Comparison of ENCODE assay signal across 23 mouse cellular contexts in genomic region chr1:135100400-135100799, GRCm38 (mm10). TPM values are rescaled to one million over a fixed set of nuclear protein-coding genes. Genes with fewer than 3 reads are reported as not detected.
DNase-seq lines count a peak whose midpoint lies in the region; ATAC-seq and TF ChIP-seq lines count a peak whose summit lies in the region.
"Had no signal": no experiment of that assay in that cellular context is flagged by ENCODE, and none has a peak within 500 bp of the region (broad histone marks: within the 10 kb centered on the region; RNA-seq: fewer than 3 reads in every experiment).

No protein-coding gene starts in this region.

- TF ChIP-seq POLR2A in MEL (IDR thresholded peaks at IDR 0.05; ENCODE audit: control insufficient read depth in 1 of 2, insufficient read depth in 1 of 2, low read depth in 1 of 2, low read length in 2 of 2, poor library complexity in 1 of 2): no peak
- TF ChIP-seq POLR2A in olfactory bulb, adult 2 months (IDR thresholded peaks at IDR 0.05; ENCODE audit: insufficient read depth, low read depth, low read length): no peak; the same call in 1 of the 2 replicates

- TF ChIP-seq RAD21 in MEL (IDR thresholded peaks at IDR 0.05; ENCODE audit: low read depth, low read length): no peak

- no peaks in the 10 kb centered on the region for H3K36me3 ChIP-seq in embryonic facial prominence, embryonic 12.5 days
- H3K36me3 ChIP-seq in embryonic facial prominence, embryonic 10.5 days (replicated peaks): no peaks in the 10 kb centered on the region
- 0 out of 4 replicates have a peak, but pooled peaks cover 0 to under 1% of the 10 kb centered on the region in 2 experiments for H3K36me3 ChIP-seq in MEL (ENCODE audit: control insufficient read depth in 1 of 2, insufficient read depth in 2 of 2, low read length in 2 of 2)
- no peaks in the 10 kb centered on the region for H3K36me3 ChIP-seq in embryonic facial prominence, embryonic 13.5 days
- H3K36me3 ChIP-seq: embryonic facial prominence, embryonic 15.5 days; hindbrain, embryonic 10.5 days; hindbrain, embryonic 13.5 days; intestine, embryonic 15.5 days had no signal

- ATAC-seq in embryonic facial prominence, embryonic 12.5 days (ENCODE audit: insufficient number of reproducible peaks, insufficient read depth, low FRiP score, low TSS enrichment): no peak
- no peak for ATAC-seq in embryonic facial prominence, embryonic 13.5 days (ENCODE audit: insufficient number of reproducible peaks, insufficient read depth, low FRiP score, low TSS enrichment, low read depth)
- ATAC-seq: forebrain, embryonic 14.5 days; forebrain, postnatal 0 days; hindbrain, embryonic 16.5 days; intestine, embryonic 15.5 days; Patski had no signal

- no peak for DNase-seq in embryonic facial prominence, embryonic 10.5 days (ENCODE audit: low spot score)
- DNase-seq in MEL (ENCODE audit: low read depth, low spot score): peak; percentile 38
- no peak for DNase-seq in cerebellum, adult 9-10 months
- no peak for DNase-seq in heart, postnatal 36 days
- DNase-seq: adrenal gland, postnatal 10 days; adrenal gland, postnatal 36 days; cerebellum, adult 11 months; cerebellum, adult 8-10 months; forebrain, postnatal 0 days; gastrocnemius, postnatal 10 days; gastrocnemius, postnatal 36 days; heart, adult 11 months had no signal

- TF ChIP-seq CTCF in MEL (IDR thresholded peaks at IDR 0.05 in 2 of 3, conservative IDR thresholded peaks at IDR 0.05 in 1 of 3; ENCODE audit: control insufficient read depth in 1 of 3, insufficient read depth in 1 of 3, low read depth in 2 of 3, low read length in 3 of 3, poor library complexity in 1 of 3, severe bottlenecking in 1 of 3): no peak
- no peak for TF ChIP-seq CTCF in olfactory bulb, adult 2 months (IDR thresholded peaks at IDR 0.05; ENCODE audit: insufficient read depth, low read depth, low read length)

- H3K9ac ChIP-seq in embryonic facial prominence, embryonic 12.5 days: 0 out of 2 replicates have a peak overlapping the region, but pooled peaks have one; percentile 30
- H3K9ac ChIP-seq in MEL (ENCODE audit: control insufficient read depth, low read depth, low read length, poor library complexity, severe bottlenecking): peak overlapping the region; percentile 51
- H3K9ac ChIP-seq in embryonic facial prominence, embryonic 13.5 days: no peak overlapping the region
- H3K9ac ChIP-seq: embryonic facial prominence, embryonic 15.5 days; forebrain, postnatal 0 days; hindbrain, embryonic 13.5 days; intestine, embryonic 15.5 days had no signal

- intact Hi-C loops in heart, postnatal 36 days (cut with DNase I): loop anchor here (5.0 kb wide), 1 partner anchor 93 kb away; no protein-coding TSS in a partner anchor

- no peak overlapping the region for H3K27ac ChIP-seq in embryonic facial prominence, embryonic 12.5 days
- no peak overlapping the region for H3K27ac ChIP-seq in embryonic facial prominence, embryonic 10.5 days (replicated peaks)
- no peak overlapping the region for H3K27ac ChIP-seq in MEL (ENCODE audit: control insufficient read depth, low read depth, low read length)
- no peak overlapping the region for H3K27ac ChIP-seq in embryonic facial prominence, embryonic 13.5 days
- peak overlapping the region; percentile 26; the same call in 1 of the 2 replicates for H3K27ac ChIP-seq in olfactory bulb, adult 2 months (ENCODE audit: insufficient read depth, low read depth, low read length)
- H3K27ac ChIP-seq: embryonic facial prominence, embryonic 15.5 days; hindbrain, embryonic 10.5 days; hindbrain, embryonic 13.5 days; intestine, embryonic 15.5 days had no signal

- H3K4me3 ChIP-seq in embryonic facial prominence, embryonic 12.5 days: no peak overlapping the region
- no peak overlapping the region for H3K4me3 ChIP-seq in embryonic facial prominence, embryonic 10.5 days
- peak overlapping the region; percentile 28 to 42; a peak in 3 of 4 replicates for H3K4me3 ChIP-seq in MEL (ENCODE audit: control insufficient read depth in 1 of 2, insufficient read depth in 1 of 2, low read depth in 2 of 2, low read length in 2 of 2)
- no peak overlapping the region for H3K4me3 ChIP-seq in embryonic facial prominence, embryonic 13.5 days
- H3K4me3 ChIP-seq in olfactory bulb, adult 2 months (ENCODE audit: insufficient read depth, low read depth, low read length): peak overlapping the region; percentile 21
- H3K4me3 ChIP-seq: embryonic facial prominence, embryonic 15.5 days; hindbrain, embryonic 10.5 days; hindbrain, embryonic 13.5 days; intestine, embryonic 15.5 days had no signal

- no peak overlapping the region for H3K4me2 ChIP-seq in embryonic facial prominence, embryonic 12.5 days (replicated peaks)
- peak overlapping the region; percentile 20; the same call in 1 of the 2 replicates for H3K4me2 ChIP-seq in embryonic facial prominence, embryonic 13.5 days
- H3K4me2 ChIP-seq: embryonic facial prominence, embryonic 15.5 days; heart, embryonic 11.5 days; hindbrain, embryonic 13.5 days; intestine, embryonic 15.5 days had no signal

- H3K9me3 ChIP-seq in embryonic facial prominence, embryonic 12.5 days: no peaks in the 10 kb centered on the region
- H3K9me3 ChIP-seq in embryonic facial prominence, embryonic 10.5 days: no peaks in the 10 kb centered on the region
- H3K9me3 ChIP-seq in MEL (replicated peaks; ENCODE audit: insufficient read depth, low read length): no peaks in the 10 kb centered on the region
- no peaks in the 10 kb centered on the region for H3K9me3 ChIP-seq in embryonic facial prominence, embryonic 13.5 days
- H3K9me3 ChIP-seq: embryonic facial prominence, embryonic 15.5 days; hindbrain, embryonic 10.5 days; hindbrain, embryonic 13.5 days; intestine, embryonic 15.5 days had no signal

- TF ChIP-seq EP300 in MEL (IDR thresholded peaks at IDR 0.05; ENCODE audit: low read depth in 1 of 2, low read length in 2 of 2): no peak

- WGBS in embryonic facial prominence, embryonic 12.5 days: 49% methylated on average over 7 of the region's 7 CpGs
- WGBS in embryonic facial prominence, embryonic 10.5 days: 51% methylated on average over 7 of the region's 7 CpGs
- 27% methylated on average over 7 of the region's 7 CpGs for WGBS in embryonic facial prominence, embryonic 13.5 days
- WGBS in olfactory bulb, adult 2 months: 40% methylated on average over 7 of the region's 7 CpGs

- H3K4me1 ChIP-seq in embryonic facial prominence, embryonic 12.5 days: peaks cover 23% of the 10 kb centered on the region
- H3K4me1 ChIP-seq in embryonic facial prominence, embryonic 10.5 days: peaks cover 24% of the 10 kb centered on the region
- H3K4me1 ChIP-seq in MEL (ENCODE audit: control insufficient read depth in 1 of 2, insufficient read depth in 2 of 2, low read length in 2 of 2): peaks cover 0 to 4% of the 10 kb centered on the region in 2 experiments; a peak in 2 of 4 replicates
- H3K4me1 ChIP-seq in embryonic facial prominence, embryonic 13.5 days: peaks cover 55% of the 10 kb centered on the region
- H3K4me1 ChIP-seq in olfactory bulb, adult 2 months (ENCODE audit: control insufficient read depth, insufficient read depth, low read length): peaks cover 43% of the 10 kb centered on the region

- H3K27me3 ChIP-seq in embryonic facial prominence, embryonic 12.5 days: peaks cover 46% of the 10 kb centered on the region
- H3K27me3 ChIP-seq in embryonic facial prominence, embryonic 10.5 days (replicated peaks; ENCODE audit: low read depth, poor library complexity, severe bottlenecking): peaks cover 87% of the 10 kb centered on the region
- no peaks in the 10 kb centered on the region; a peak in 1 of 4 replicates for H3K27me3 ChIP-seq in MEL (ENCODE audit: control insufficient read depth in 1 of 2, insufficient read depth in 2 of 2, low read length in 2 of 2)
- H3K27me3 ChIP-seq in embryonic facial prominence, embryonic 13.5 days: peaks cover 53% of the 10 kb centered on the region
- H3K27me3 ChIP-seq: Patski had no signal

- no peaks in the 10 kb centered on the region for H3K79me2 ChIP-seq in MEL (ENCODE audit: control insufficient read depth, insufficient read depth, low read length, poor library complexity)

TF ChIP-seq in MEL, 35 proteins besides CTCF, POLR2A, EP300 and RAD21 (continues in another document):
- no peak for TF ChIP-seq MAX (IDR thresholded peaks at IDR 0.05; ENCODE audit: low read length)

RNA-seq across cellular contexts. Expression of gene Lgr6, which starts 4.7 kb away (rescaled TPM):
- 3.5 and 3.9 TPM in 2 replicates for polyA plus RNA-seq in embryonic facial prominence, embryonic 12.5 days (2016; fragmentation: Nextera tagmentation; extraction: Ambion mirVana)
- 0.73 and 1.1 TPM in 2 replicates for polyA plus RNA-seq in embryonic facial prominence, embryonic 10.5 days (2016; fragmentation: Nextera tagmentation; extraction: Ambion mirVana)
- 0.04 and 0.07 TPM in 2 replicates for total RNA-seq in MEL (2012; rRNA removed)
- polyA plus RNA-seq in MEL (2012; ENCODE audit: insufficient read depth in 1 of 2, insufficient read length in 2 of 2, low read depth in 1 of 2, low replicate concordance in 2 of 2, missing spikeins in 1 of 2): under 1 TPM in 1 of 2 experiments, not detected in 1; 0.10 TPM
- 8.3 and 11.5 TPM in 2 replicates for polyA plus RNA-seq in embryonic facial prominence, embryonic 13.5 days (2015; fragmentation: Nextera tagmentation; extraction: Ambion mirVana)
- polyA plus RNA-seq in olfactory bulb, adult 2 months (2012; ENCODE audit: insufficient read depth, insufficient read length, low replicate concordance, missing spikeins): 68.5 TPM in 1 of 2 replicates, not detected in the other
- 10 to 100 TPM; 15.6 to 19.8 TPM for total RNA-seq in heart, postnatal 36 days (2021)

RNA-seq across cellular contexts. Expression of gene Ptpn7, which starts 32.1 kb away (rescaled TPM):
- 1.4 and 1.7 TPM in 2 replicates for polyA plus RNA-seq in embryonic facial prominence, embryonic 12.5 days (2016; fragmentation: Nextera tagmentation; extraction: Ambion mirVana)
- 1.3 and 2.1 TPM in 2 replicates for polyA plus RNA-seq in embryonic facial prominence, embryonic 10.5 days (2016; fragmentation: Nextera tagmentation; extraction: Ambion mirVana)
- total RNA-seq in MEL (2012; rRNA removed): 173 and 202 TPM in 2 replicates
- polyA plus RNA-seq in MEL (2012; ENCODE audit: insufficient read depth in 1 of 2, insufficient read length in 2 of 2, low read depth in 1 of 2, low replicate concordance in 2 of 2, missing spikeins in 1 of 2): 100 to 1,000 TPM in 1 of 2 experiments, not detected in 1; 215 TPM
- polyA plus RNA-seq in embryonic facial prominence, embryonic 13.5 days (2015; fragmentation: Nextera tagmentation; extraction: Ambion mirVana): 1.5 and 2.2 TPM in 2 replicates
- not detected in 2 replicates for polyA plus RNA-seq in olfactory bulb, adult 2 months (2012; ENCODE audit: insufficient read depth, insufficient read length, low replicate concordance, missing spikeins)
- total RNA-seq in heart, postnatal 36 days (2021): under 1 TPM; 0.69 to 0.70 TPM

RNA-seq across cellular contexts. Expression of gene Arl8a, which starts 46.2 kb away (rescaled TPM):
- 78.6 and 81.2 TPM in 2 replicates for polyA plus RNA-seq in embryonic facial prominence, embryonic 12.5 days (2016; fragmentation: Nextera tagmentation; extraction: Ambion mirVana)
- 48.3 and 50.3 TPM in 2 replicates for polyA plus RNA-seq in embryonic facial prominence, embryonic 10.5 days (2016; fragmentation: Nextera tagmentation; extraction: Ambion mirVana)
- total RNA-seq in MEL (2012; rRNA removed): 8.0 and 9.0 TPM in 2 replicates
- 10 to 100 TPM in 1 of 2 experiments, not detected in 1; 47.7 TPM for polyA plus RNA-seq in MEL (2012; ENCODE audit: insufficient read depth in 1 of 2, insufficient read length in 2 of 2, low read depth in 1 of 2, low replicate concordance in 2 of 2, missing spikeins in 1 of 2)
- polyA plus RNA-seq in embryonic facial prominence, embryonic 13.5 days (2015; fragmentation: Nextera tagmentation; extraction: Ambion mirVana): 75.2 and 78.6 TPM in 2 replicates
- 415 TPM in 1 of 2 replicates, not detected in the other for polyA plus RNA-seq in olfactory bulb, adult 2 months (2012; ENCODE audit: insufficient read depth, insufficient read length, low replicate concordance, missing spikeins)
- 10 to 100 TPM; 21.1 to 26.7 TPM for total RNA-seq in heart, postnatal 36 days (2021)

Comparison
In these comparisons a context has a peak if more than half of its experiments do, and no peak if none do; other contexts are left out.
1. H3K4me3 ChIP-seq: peak in MEL (2 of 2) and olfactory bulb, adult 2 months (single experiment); none in embryonic facial prominence, embryonic 12.5 days (single experiment), embryonic facial prominence, embryonic 10.5 days (single experiment) and embryonic facial prominence, embryonic 13.5 days (single experiment).
2. RNA of gene Ptpn7, which starts 32.1 kb away (polyA plus RNA-seq): 215 TPM in MEL; 1.5 to 2.2 TPM in embryonic facial prominence, embryonic 13.5 days, 1.4 to 1.7 TPM in embryonic facial prominence, embryonic 12.5 days, 1.3 to 2.1 TPM in embryonic facial prominence, embryonic 10.5 days and not detected in olfactory bulb, adult 2 months; every median in the first group is over 10 times any median in the second.